Mouse (Mus musculus) ES-Bruce4 (cell line): ENCODE data around the gene Zc3hc1.
"Not testable (repeated sequence)": the region's sequence is repeated elsewhere in the genome, so short reads cannot be mapped to it uniquely, and the experiment has no call there.

ENCODE experiments used
- CTCF ChIP-seq: IDR thresholded peaks from one replicate; pipeline ENCODE4 v1.8.1; 2011; ENCODE audit warnings: low read depth, low read length
- EP300 ChIP-seq: IDR thresholded peaks from 2 replicates; pipeline ENCODE4 v1.6.1; 2011; ENCODE audit warnings: low read depth, low read length; ENCODE audit not compliant: insufficient read depth
- POLR2A ChIP-seq: IDR thresholded peaks from one replicate; pipeline ENCODE4 v1.8.1; 2011; ENCODE audit warnings: low read length; ENCODE audit not compliant: insufficient read depth

DNA sequence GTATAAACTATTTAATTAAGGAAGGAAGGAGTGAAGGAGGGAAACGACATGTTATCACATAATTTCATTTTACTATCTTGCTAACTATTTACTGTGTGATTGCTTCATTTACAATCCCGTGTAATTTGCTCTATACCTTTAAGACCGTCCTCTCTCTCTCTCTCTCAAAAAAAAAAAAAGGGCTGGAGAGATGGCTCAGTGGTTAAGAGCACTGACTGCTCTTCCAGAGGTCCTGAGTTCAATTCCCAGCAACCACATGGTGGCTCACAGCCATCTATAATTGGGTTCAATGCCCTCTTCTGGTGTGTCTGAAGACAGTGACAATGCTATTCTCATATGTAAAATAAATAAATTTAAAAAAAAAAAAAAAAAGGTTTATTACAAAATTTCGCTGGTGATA, 557 bp downstream of the Zc3hc1 start:
- not testable (repeated sequence) for TF ChIP-seq CTCF, EP300, POLR2A
